Mouse (Mus musculus) testis, postnatal 14 days (tissue): ENCODE measurements around the gene Haspin.

Source experiments
- DNase-seq: peaks from one replicate; pipeline ENCODE4 v3.0.0; 2021; ENCODE audit warnings: low spot score

The Haspin gene

GRCm38 (mm10) chr11:73137591-73138501, at the start of gene Haspin:
Haspin (minus strand) TSS chr11:73138294.
- DNase-seq: peak; percentile 91

DNA sequence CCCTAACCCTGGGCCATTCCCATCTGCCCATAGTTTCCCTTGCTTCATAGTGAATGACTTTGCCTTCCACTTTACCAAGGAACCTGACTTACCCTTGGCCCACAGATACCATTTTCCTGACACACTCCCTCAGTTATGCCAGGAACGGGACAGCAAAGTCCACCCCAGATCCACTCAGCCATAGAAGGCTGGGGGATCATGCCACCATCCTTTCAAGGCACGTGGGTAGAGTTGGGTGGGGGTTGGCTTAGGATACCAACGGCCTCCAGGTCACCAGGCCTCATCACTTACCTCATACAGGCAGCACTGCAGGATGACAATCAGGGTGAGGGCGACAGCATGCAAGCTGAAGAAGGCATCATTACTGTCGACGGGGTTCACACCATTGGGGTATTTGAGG, 49.1 kb upstream of the Haspin start:
- DNase-seq: no peak

- DNase-seq: no peak
Observed at GRCm38 (mm10) chr11:73185872-73186615, 48.0 kb upstream of the Haspin start.

- DNase-seq: no peak
Observed at GRCm38 (mm10) chr11:73177895-73178294, 39.8 kb upstream of the Haspin start.

- peak; percentile 72 for DNase-seq
Observed at GRCm38 (mm10) chr11:73177509-73177875, 39.4 kb upstream of the Haspin start.

DNA sequence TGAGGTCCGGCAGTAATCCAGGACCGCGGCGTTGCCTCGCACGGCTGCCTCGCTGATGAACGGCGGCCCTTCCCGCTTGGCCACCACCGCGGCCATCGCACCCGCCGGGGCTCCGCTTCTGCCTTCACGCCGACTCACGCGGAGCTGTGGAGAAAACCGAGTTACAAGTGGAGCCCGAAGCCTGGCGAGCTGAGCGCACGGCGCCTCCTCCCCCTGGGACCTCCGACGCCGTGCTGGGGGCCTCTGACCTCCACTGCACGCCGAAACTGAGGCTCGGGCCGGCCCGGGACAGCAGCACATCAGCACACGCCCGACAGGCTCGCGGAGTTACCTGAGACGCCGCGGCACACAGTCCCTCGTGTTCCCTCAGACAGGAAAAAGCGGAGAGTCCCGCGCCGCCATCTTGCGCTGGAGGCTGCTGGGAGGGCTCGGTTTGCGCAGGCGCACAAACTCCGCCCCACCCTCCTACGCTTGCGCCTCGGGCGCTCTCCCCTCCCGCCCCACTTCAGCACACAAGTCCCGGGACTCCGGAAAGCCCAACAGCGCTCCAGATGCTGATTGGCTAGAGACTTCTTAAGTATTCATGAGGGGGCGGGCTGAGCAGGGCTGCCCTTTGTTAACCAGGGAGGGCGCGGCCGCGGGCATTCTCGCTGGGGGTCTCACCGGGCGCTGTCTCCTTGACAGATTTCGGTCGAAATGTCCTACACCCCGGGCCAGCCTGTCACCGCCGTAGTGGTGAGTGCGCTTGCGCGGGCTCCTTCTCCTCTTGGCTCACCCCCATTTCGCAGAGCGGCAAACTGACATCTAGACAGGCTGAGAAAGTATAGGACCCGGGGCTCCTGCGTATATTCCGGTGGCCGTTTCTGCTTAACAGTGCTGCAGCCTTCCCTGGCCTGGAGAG, 38.8 kb upstream of the Haspin start, which contains the start of the genes Emc6 and Tax1bp3:
Gene Emc6 (minus strand): TSS at position 430 of the 901 bp plus-strand sequence.
Gene Tax1bp3 (plus strand): TSS at position 476 of the 901 bp plus-strand sequence.
- peak; percentile 98 for DNase-seq

- DNase-seq: no peak
Observed at GRCm38 (mm10) chr11:73176186-73176585, 38.1 kb upstream of the Haspin start.

GRCm38 (mm10) chr11:73175612-73176011, 37.5 kb upstream of the Haspin start:
- DNase-seq: no peak

- DNase-seq: no peak
Observed at GRCm38 (mm10) chr11:73172186-73172585, 34.1 kb upstream of the Haspin start.

DNA sequence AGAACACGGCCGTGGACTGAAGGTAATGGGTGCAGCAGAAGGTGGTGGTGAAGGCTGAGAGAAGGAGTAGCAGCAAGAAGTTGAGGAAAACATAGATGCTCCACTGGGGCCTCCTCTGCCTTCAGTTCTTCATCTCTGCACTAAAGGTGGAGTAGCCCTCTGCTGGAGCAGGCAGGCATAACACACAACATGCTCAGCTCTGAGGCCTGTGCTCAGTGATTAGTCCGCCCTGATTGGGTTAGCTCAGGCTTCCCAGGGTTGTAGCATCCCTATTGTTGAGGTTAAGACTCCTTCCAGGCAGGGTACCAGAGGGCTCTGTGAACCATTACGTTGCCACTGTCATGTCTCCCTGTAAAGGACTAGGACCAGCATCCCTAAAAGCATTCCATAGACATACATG, 31.1 kb upstream of the Haspin start:
- no peak for DNase-seq

DNA sequence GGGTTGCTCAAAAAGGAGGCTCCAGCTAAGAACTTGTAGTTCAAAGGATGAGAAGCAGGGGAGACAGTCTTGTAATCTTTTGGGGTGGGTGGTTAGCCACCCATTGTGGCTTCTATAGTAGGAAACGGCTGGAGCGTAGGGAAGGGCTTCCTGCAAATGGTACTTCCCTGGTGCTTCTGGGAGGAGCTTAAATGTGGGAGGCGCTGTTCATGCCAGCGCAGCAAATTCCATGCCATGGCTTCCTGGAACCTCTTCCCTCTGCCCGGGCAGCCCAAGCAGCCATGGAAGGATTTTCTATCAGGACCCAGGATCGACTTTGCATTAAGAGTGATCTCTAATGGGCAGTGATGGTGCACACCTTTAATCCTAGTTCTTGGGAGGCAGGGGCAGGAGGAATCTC, 30.5 kb upstream of the Haspin start:
- DNase-seq: no peak

DNA sequence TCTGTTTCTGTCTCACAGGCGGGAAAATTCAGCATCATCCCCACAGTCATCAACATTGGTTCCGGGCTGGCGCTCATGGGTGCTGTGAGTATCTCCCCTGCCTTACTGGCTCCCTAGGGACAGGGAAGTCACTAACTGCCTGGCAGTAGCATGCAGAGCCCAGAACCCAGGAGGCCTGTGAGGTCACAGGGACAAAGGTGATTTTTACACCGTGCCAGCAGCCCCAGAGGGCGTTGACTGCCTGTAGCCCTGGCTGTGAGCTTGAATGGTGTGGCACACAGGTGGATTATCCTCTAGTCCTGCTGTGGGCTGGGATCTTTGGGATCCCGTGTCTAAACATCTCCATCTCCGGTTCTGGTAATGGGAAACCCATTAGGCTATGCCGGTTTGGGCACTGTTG, 30.0 kb upstream of the Haspin start:
- no peak for DNase-seq

DNA sequence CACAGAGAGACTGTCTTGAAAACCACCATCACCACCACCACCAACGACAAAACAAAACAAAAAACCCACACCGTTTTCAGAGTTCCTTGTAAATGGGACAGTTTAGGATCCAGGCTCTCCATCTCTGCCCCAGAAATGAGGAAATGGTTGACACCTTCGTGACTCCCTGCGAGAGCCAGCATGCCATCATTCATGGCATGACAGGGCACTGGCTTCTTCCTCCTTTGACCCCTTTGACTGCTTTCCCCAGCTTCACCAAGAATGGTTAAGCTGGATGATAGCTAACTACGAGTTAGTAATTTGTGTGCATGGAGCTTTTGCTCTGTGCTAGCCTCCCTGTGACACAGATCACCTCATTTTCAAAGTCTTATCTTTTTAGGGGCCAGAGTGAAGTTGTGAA, 24.2 kb upstream of the Haspin start:
- DNase-seq: no peak

- no peak for DNase-seq
Observed at GRCm38 (mm10) chr11:73161616-73162015, 23.5 kb upstream of the Haspin start.

- DNase-seq: no peak
Observed at GRCm38 (mm10) chr11:73160811-73161200, 22.7 kb upstream of the Haspin start.

DNA sequence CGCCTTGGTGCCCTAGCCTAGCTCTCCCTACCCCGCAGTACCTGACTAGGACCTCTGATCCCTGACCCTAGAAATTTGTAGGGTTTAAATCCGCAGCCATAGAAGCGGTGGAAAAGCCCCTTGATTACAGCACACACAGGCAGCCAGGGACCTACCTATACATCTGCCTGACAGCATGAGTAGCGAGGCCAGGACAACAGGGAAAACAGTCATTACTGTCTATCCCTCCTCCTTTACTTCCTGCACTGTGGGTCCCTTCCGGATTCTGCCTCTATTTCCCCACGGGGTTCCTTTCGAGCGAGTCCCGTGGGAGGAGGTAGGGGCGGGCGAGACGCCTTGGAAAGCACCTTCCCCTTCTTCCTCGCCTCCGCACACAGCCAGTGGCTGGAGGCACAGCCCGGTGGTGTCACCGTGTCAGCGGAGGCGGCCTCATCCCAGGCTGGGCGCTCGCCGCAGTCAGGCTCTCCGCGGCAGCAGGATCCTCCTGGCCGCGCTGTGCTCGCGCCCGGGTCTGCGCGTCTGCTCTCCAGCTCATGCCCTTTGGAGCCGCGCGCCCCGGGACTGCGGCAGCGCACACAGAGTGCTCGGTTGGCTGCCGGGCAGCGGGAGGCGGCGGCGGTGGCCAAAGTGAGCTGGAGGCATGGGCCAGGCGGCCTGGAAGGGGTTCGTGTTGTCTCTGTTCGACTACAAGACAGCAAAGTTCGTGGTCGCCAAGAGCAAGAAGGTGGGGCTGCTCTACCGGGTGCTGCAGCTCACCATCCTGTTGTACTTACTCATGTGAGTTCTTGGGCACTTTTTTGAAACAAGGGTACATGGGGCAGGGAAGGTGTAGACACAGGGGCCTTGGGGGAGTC, 22.1 kb upstream of the Haspin start, which contains the start of gene P2rx5:
Gene P2rx5 (plus strand): TSS at position 465 of the 854 bp plus-strand sequence.
- no peak for DNase-seq

- no peak for DNase-seq
Observed at GRCm38 (mm10) chr11:73155071-73155470, 17.0 kb upstream of the Haspin start.

DNA sequence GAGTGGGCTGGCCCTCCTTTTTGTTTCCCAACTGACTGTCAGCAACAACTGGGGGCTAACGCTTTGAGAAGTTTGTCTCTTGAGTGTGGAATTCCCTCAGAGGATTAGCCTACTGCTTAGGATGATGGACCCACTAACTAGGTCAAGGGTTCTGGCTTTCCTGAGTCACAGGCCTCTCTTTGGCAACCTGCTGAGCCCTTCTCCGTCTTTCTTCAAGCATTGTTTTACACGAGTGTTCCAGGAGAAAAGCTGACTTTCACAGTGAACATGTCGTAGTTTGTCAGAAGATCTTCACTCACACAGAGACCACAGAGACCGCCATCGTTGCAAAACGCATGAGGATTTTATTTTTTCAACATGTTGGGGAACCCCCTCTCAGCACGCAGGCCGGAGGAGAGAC, 10.1 kb upstream of the Haspin start:
- DNase-seq: no peak

DNA sequence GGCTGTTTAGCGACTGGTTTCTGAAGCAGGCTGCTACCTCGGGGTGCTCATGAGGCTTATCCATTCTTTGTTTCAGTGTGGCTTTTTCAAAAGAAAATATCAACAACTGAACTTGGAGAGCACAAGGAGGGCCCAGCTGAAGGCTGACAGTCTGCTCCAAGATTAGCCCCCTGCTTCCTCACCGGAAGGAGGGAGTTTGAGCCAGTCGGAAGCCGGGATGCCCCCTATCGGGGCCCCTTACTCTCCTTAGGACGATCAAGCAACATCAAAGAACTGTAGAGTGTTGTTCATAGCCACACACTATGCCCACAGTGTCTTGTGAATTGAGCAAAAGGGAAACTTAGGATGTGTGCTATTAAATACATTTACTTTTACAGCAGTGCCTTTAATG, 8.9 kb upstream of the Haspin start:
- DNase-seq: no peak

DNA sequence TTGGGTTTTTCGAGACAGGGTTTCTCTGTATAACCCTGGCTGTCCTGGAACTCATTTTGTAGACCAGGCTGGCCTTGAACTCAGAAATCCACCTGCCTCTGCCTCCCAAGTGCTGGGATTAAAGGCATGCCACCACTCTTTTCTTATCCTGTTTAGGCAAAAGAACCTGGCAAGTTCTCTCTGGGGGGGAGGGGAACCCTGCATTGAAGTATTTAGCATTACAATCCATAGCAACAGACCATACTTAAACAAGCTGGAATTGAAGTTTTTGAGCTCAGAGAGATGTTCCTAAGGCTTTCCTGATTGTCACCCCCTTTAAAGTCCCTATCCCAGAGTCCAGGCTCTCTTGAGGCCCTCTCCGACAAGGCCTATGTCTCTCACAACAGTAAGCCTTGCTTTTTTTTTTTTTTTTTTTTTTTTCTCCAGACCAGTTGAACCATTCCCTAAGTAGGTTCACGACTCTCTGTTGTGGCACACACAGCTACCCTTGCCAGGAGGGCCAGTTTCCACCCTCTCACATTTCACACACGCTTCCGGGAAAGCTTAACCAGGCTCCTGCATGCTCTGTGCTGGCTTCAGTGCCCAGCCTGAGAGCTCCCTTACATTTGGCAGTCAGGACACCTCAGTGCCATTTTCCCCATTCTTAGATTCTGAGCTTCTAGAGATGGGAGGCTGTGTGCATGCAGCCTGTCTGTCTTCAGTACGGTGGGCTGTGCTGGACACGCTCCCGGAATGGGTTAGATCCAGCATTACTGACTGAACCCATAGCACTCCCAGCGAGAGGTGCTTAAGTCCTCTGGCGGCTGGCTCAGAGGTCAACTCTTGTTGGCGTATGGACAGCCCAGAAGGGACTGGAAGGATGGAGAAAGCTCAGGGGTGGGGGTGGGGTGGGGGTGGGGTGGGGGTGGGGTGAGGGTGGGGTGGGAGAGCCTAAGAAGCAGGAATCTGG, 8.2 kb upstream of the Haspin start:
- DNase-seq: no peak
